Mouse (Mus musculus) MEL (cell line): ENCODE results near the gene Ly6g6c. TPM values are rescaled to one million over a fixed set of nuclear protein-coding genes. Genes with fewer than 3 reads are reported as not detected.
A peak's percentile ranks its signal among the peaks of the same experiment; 100 is the strongest.

ENCODE experiments used
- DNase-seq: peaks from one replicate; pipeline ENCODE4 v3.0.0; 2011; ENCODE audit warnings: low read depth, low spot score
- H3K27ac ChIP-seq: 2 replicates; pipeline ENCODE4 v1.5.1; 2012; ENCODE audit warnings: low read depth, mild to moderate bottlenecking, control low read depth, low read length, moderate library complexity; ENCODE audit not compliant: control insufficient read depth
- H3K27me3 ChIP-seq, 2 experiments: fragments of 150-350 bp in 1 of 2; sonication (generic) in 1 of 2; 2 replicates each; pipeline ENCODE4 v1.6.1; 2012; ENCODE audit warnings: low read length in 2 of 2, mild to moderate bottlenecking in 2 of 2, improper control_type of control experiment in 1 of 2, moderate library complexity in 1 of 2; ENCODE audit not compliant: insufficient read depth in 2 of 2, control insufficient read depth in 1 of 2
- H3K36me3 ChIP-seq, 2 experiments: 2 replicates each; pipeline ENCODE4 v1.6.1; 2012 to 2014; ENCODE audit warnings: low read length in 2 of 2, improper control_type of control experiment in 1 of 2, inconsistent platforms in 1 of 2, mild to moderate bottlenecking in 1 of 2; ENCODE audit not compliant: insufficient read depth in 2 of 2, control insufficient read depth in 1 of 2
- H3K4me1 ChIP-seq, 2 experiments: fragments of 150-350 bp in 1 of 2; sonication (generic) in 1 of 2; 2 replicates each; pipeline ENCODE4 v1.6.1; 2012; ENCODE audit warnings: low read length in 2 of 2, improper control_type of control experiment in 1 of 2, mild to moderate bottlenecking in 1 of 2; ENCODE audit not compliant: insufficient read depth in 2 of 2, control insufficient read depth in 1 of 2
- H3K4me3 ChIP-seq, 2 experiments: fragments of 150-350 bp in 1 of 2; sonication (generic) in 1 of 2; 2 replicates each; pipeline ENCODE4 v1.5.1; 2012; ENCODE audit warnings: low read depth in 2 of 2, low read length in 2 of 2, mild to moderate bottlenecking in 2 of 2, moderate library complexity in 2 of 2, control low read depth in 1 of 2, improper control_type of control experiment in 1 of 2; ENCODE audit not compliant: control insufficient read depth in 1 of 2, insufficient read depth in 1 of 2
- H3K79me2 ChIP-seq: 2 replicates; pipeline ENCODE4 v1.6.1; 2012; ENCODE audit warnings: mild to moderate bottlenecking, low read length, moderate library complexity; ENCODE audit not compliant: control insufficient read depth, poor library complexity, insufficient read depth
- H3K9ac ChIP-seq: 2 replicates; pipeline ENCODE4 v1.6.1; 2012; ENCODE audit warnings: low read depth, mild to moderate bottlenecking, control low read depth, low read length, moderate library complexity; ENCODE audit not compliant: control insufficient read depth, poor library complexity, severe bottlenecking
- H3K9me3 ChIP-seq: fragments of 150-350 bp; sonication (generic); replicated peaks from 2 replicates; pipeline ENCODE4 v1.6.1; 2012; ENCODE audit warnings: mild to moderate bottlenecking, low read length, improper control_type of control experiment, moderate library complexity; ENCODE audit not compliant: insufficient read depth
- BHLHE40 ChIP-seq: IDR thresholded peaks from 2 replicates; pipeline ENCODE4 v1.6.1; 2012; ENCODE audit warnings: low read depth, mild to moderate bottlenecking, inconsistent platforms, low read length, improper control_type of control experiment, borderline replicate concordance
- CHD1 ChIP-seq: IDR thresholded peaks from 2 replicates; pipeline ENCODE4 v1.6.1; 2012; ENCODE audit warnings: low read depth, mild to moderate bottlenecking, inconsistent platforms, low read length, improper control_type of control experiment
- CHD2 ChIP-seq: IDR thresholded peaks from 2 replicates; pipeline ENCODE4 v1.6.1; 2011; ENCODE audit warnings: low read length, improper control_type of control experiment
- CTCF ChIP-seq, 3 experiments: IDR thresholded peaks in 2 of 3; conservative IDR thresholded peaks in 1 of 3; 2 replicates each; pipeline ENCODE4 v1.5.1; 2011 to 2012; ENCODE audit warnings: low read length in 3 of 3, low read depth in 2 of 3, mild to moderate bottlenecking in 2 of 3, improper control_type of control experiment in 1 of 3, inconsistent platforms in 1 of 3, mixed read lengths in 1 of 3, moderate library complexity in 1 of 3; ENCODE audit not compliant: control insufficient read depth in 1 of 3, insufficient read depth in 1 of 3, poor library complexity in 1 of 3, severe bottlenecking in 1 of 3
- ELF1 ChIP-seq: IDR thresholded peaks from 2 replicates; pipeline ENCODE4 v1.6.1; 2014; ENCODE audit warnings: low read depth, mild to moderate bottlenecking, inconsistent platforms, low read length, improper control_type of control experiment, moderate library complexity
- EP300 ChIP-seq, 2 experiments: IDR thresholded peaks; 2 replicates each; pipeline ENCODE4 v1.6.1; 2011; ENCODE audit warnings: improper control_type of control experiment in 2 of 2, low read length in 2 of 2, low read depth in 1 of 2, mild to moderate bottlenecking in 1 of 2
- ETS1 ChIP-seq: IDR thresholded peaks from 2 replicates; pipeline ENCODE4 v1.6.1; 2012; ENCODE audit warnings: low read depth, mild to moderate bottlenecking, inconsistent platforms, low read length, improper control_type of control experiment, moderate library complexity
- GABPA ChIP-seq: IDR thresholded peaks from 2 replicates; pipeline ENCODE4 v1.6.1; 2012; ENCODE audit warnings: low read depth, mild to moderate bottlenecking, inconsistent platforms, low read length, improper control_type of control experiment, moderate library complexity
- GATA1 ChIP-seq: IDR thresholded peaks from 2 replicates; pipeline ENCODE4 v1.6.1; 2011; ENCODE audit warnings: low read depth, low read length, improper control_type of control experiment
- HCFC1 ChIP-seq: IDR thresholded peaks from 2 replicates; pipeline ENCODE4 v1.6.1; 2012; ENCODE audit warnings: low read depth, mild to moderate bottlenecking, inconsistent platforms, low read length, improper control_type of control experiment, moderate library complexity
- JUND ChIP-seq: IDR thresholded peaks from 2 replicates; pipeline ENCODE4 v1.6.1; 2011; ENCODE audit warnings: low read depth, mild to moderate bottlenecking, improper control_type of control experiment, low read length
- MAFK ChIP-seq: IDR thresholded peaks from 2 replicates; pipeline ENCODE4 v1.6.1; 2011; ENCODE audit warnings: low read depth, mild to moderate bottlenecking, low read length, improper control_type of control experiment, borderline replicate concordance
- MAX ChIP-seq: IDR thresholded peaks from 2 replicates; pipeline ENCODE4 v1.6.1; 2011; ENCODE audit warnings: low read length, improper control_type of control experiment
- MAZ ChIP-seq: IDR thresholded peaks from 2 replicates; pipeline ENCODE4 v1.6.1; 2012; ENCODE audit warnings: low read depth, mild to moderate bottlenecking, inconsistent platforms, low read length, improper control_type of control experiment
- MXI1 ChIP-seq: IDR thresholded peaks from 2 replicates; pipeline ENCODE4 v1.6.1; 2011; ENCODE audit warnings: mild to moderate bottlenecking, low read depth, low read length, improper control_type of control experiment
- MYB ChIP-seq: IDR thresholded peaks from 2 replicates; pipeline ENCODE4 v1.6.1; 2011; ENCODE audit warnings: mild to moderate bottlenecking, low read depth, low read length, improper control_type of control experiment
- MYC ChIP-seq: IDR thresholded peaks from 2 replicates; pipeline ENCODE4 v1.6.1; 2011; ENCODE audit warnings: low read depth, mild to moderate bottlenecking, low read length, improper control_type of control experiment, moderate library complexity
- NELFE ChIP-seq: IDR thresholded peaks from 2 replicates; pipeline ENCODE4 v1.6.1; 2011; ENCODE audit warnings: low read depth, low read length, improper control_type of control experiment
- POLR2A ChIP-seq, 2 experiments: IDR thresholded peaks; 2 replicates each; pipeline ENCODE4 v1.6.1; 2011 to 2012; ENCODE audit warnings: low read length in 2 of 2, mild to moderate bottlenecking in 2 of 2, control low read depth in 1 of 2, improper control_type of control experiment in 1 of 2, low read depth in 1 of 2, moderate library complexity in 1 of 2; ENCODE audit not compliant: control insufficient read depth in 1 of 2, insufficient read depth in 1 of 2, poor library complexity in 1 of 2
- RAD21 ChIP-seq: IDR thresholded peaks from 2 replicates; pipeline ENCODE4 v1.6.1; 2011; ENCODE audit warnings: mild to moderate bottlenecking, low read depth, low read length, improper control_type of control experiment
- RCOR1 ChIP-seq: IDR thresholded peaks from 2 replicates; pipeline ENCODE4 v1.6.1; 2012; ENCODE audit warnings: low read depth, mild to moderate bottlenecking, inconsistent platforms, low read length, improper control_type of control experiment
- SIN3A ChIP-seq: IDR thresholded peaks from 2 replicates; pipeline ENCODE4 v1.6.1; 2012; ENCODE audit warnings: low read length, improper control_type of control experiment, inconsistent platforms
- SMC3 ChIP-seq: IDR thresholded peaks from 2 replicates; pipeline ENCODE4 v1.6.1; 2011; ENCODE audit warnings: low read depth, low read length, improper control_type of control experiment
- TAL1 ChIP-seq: IDR thresholded peaks from 2 replicates; pipeline ENCODE4 v1.6.1; 2012; ENCODE audit warnings: mild to moderate bottlenecking, inconsistent platforms, low read length, moderate library complexity, mixed read lengths
- TCF12 ChIP-seq: IDR thresholded peaks from 2 replicates; pipeline ENCODE4 v1.6.1; 2014; ENCODE audit warnings: low read depth, mild to moderate bottlenecking, inconsistent platforms, low read length, improper control_type of control experiment, moderate library complexity
- UBTF ChIP-seq: IDR thresholded peaks from 2 replicates; pipeline ENCODE4 v1.6.1; 2012; ENCODE audit warnings: low read depth, mild to moderate bottlenecking, inconsistent platforms, low read length, improper control_type of control experiment, moderate library complexity, borderline replicate concordance; ENCODE audit not compliant: insufficient read depth
- USF2 ChIP-seq, 2 experiments: IDR thresholded peaks; 2 replicates each; pipeline ENCODE4 v1.6.1; 2011 to 2012; ENCODE audit warnings: improper control_type of control experiment in 2 of 2, low read length in 2 of 2, borderline replicate concordance in 1 of 2, inconsistent platforms in 1 of 2, low read depth in 1 of 2, mild to moderate bottlenecking in 1 of 2; ENCODE audit not compliant: insufficient read depth in 1 of 2
- ZC3H11A ChIP-seq: IDR thresholded peaks from 2 replicates; pipeline ENCODE4 v1.6.1; 2012; ENCODE audit warnings: low read depth, mild to moderate bottlenecking, inconsistent platforms, low read length, improper control_type of control experiment
- ZKSCAN1 ChIP-seq: IDR thresholded peaks from 2 replicates; pipeline ENCODE4 v1.6.1; 2012; ENCODE audit warnings: low read depth, mild to moderate bottlenecking, inconsistent platforms, low read length, improper control_type of control experiment, moderate library complexity
- ZMIZ1 ChIP-seq: IDR thresholded peaks from 2 replicates; pipeline ENCODE4 v1.6.1; 2012; ENCODE audit warnings: low read depth, mild to moderate bottlenecking, inconsistent platforms, low read length, improper control_type of control experiment, moderate library complexity
- ZNF384 ChIP-seq: IDR thresholded peaks from 2 replicates; pipeline ENCODE4 v1.6.1; 2012; ENCODE audit warnings: low read depth, mild to moderate bottlenecking, inconsistent platforms, low read length, improper control_type of control experiment
- polyA plus RNA-seq, 2 experiments: library from polyadenylated mRNA; stranded (reverse) in 1 of 2; unstranded in 1 of 2; fragments of >175 nt in 1 of 2; fragments of >200 nt in 1 of 2; gene quantifications; 2 replicates each; pipeline versions ENCODE4 v1.2.1 to v1.2.4; 2012; ENCODE audit warnings: low replicate concordance in 2 of 2, low read depth in 1 of 2; ENCODE audit not compliant: insufficient read length in 2 of 2, insufficient read depth in 1 of 2, missing spikeins in 1 of 2
- total RNA-seq: library from RNA; depleted of rRNA; stranded (reverse); fragments of 300-350 nt; gene quantifications from 2 replicates; pipeline ENCODE4 v1.2.3, GENCODE M21; 2012

Ly6g6c gene
- total and polyA plus RNA-seq, 3 experiments = 0.24 TPM; not detected in 2

DNA sequence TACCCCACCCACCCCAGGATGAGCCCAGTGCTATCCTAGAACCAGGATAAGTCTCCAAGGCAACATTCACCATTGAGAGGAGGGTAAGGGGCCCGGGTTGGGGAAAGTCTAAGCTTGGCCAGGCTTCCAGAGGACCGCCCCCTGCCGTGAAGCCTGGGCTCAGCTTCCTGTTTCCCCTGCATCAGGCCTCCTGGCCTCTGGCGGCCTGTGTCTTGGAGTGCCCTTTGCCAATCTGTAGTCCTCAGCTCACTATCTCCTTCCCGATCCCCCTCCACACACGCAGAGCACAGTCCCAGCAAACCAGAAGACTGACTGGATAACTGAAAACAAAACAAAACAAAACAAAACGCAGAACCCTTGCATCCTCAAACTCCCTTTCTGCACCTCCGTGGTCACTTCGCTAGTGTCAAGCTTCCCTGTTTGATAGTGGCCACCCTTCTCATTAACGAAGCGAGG, 15.6 kb upstream of the Ly6g6c start, which contains the start of gene Clic1 (continued):
- TF ChIP-seq SMC3 (no peak), ZC3H11A (no peak), RCOR1 (no peak), RAD21 (no peak; the same call in 1 of the 2 replicates), TCF12 (no peak), MYC (no peak), CTCF (IDR thresholded peaks at IDR 0.05 in 2 of 3, conservative IDR thresholded peaks at IDR 0.05 in 1 of 3; ENCODE audit: control insufficient read depth in 1 of 3, insufficient read depth in 1 of 3, low read depth in 2 of 3, low read length in 3 of 3, poor library complexity in 1 of 3, severe bottlenecking in 1 of 3) (0 out of 6 replicates have a peak, but pooled peaks of 1 of the 3 experiments have one; percentile 8), MAX (no peak), BHLHE40 (no peak), JUND (no peak), POLR2A (IDR thresholded peaks at IDR 0.05; ENCODE audit: control insufficient read depth in 1 of 2, insufficient read depth in 1 of 2, low read depth in 1 of 2, low read length in 2 of 2, poor library complexity in 1 of 2) (no peak), GATA1 (peak; percentile 44; the same call in 1 of the 2 replicates), CHD2 (no peak), ETS1 (peak; percentile 46), MXI1 (no peak), ELF1 (peak; percentile 56; the same call in 1 of the 2 replicates), CHD1 (no peak), TAL1 (no peak; the same call in 1 of the 2 replicates), GABPA (no peak), ZMIZ1 (peak; percentile 25; the same call in 1 of the 2 replicates), NELFE (no peak; the same call in 1 of the 2 replicates), SIN3A (no peak), ZNF384 (no peak), MYB (no peak)

GRCm38 (mm10) chr17:35050126-35050750, 14.9 kb upstream of the Ly6g6c start:
- peaks cover 3 to 34% of the 10 kb centered on the region in 2 experiments; a peak in 3 of 4 replicates for H3K4me1 ChIP-seq

More at GRCm38 (mm10) chr17:35050126-35050750, 14.9 kb upstream of the Ly6g6c start:
- Histone ChIP-seq H3K9ac (peak overlapping the region; percentile 90), H3K9me3 (no peaks in the 10 kb centered on the region), H3K36me3 (peaks cover 4 to 28% of the 10 kb centered on the region in 2 experiments)
- TF ChIP-seq ZKSCAN1 = no peak
- 0 out of 4 replicates have a peak, but pooled peaks of 1 of the 2 experiments have one; percentile 3 for TF ChIP-seq EP300 (IDR thresholded peaks at IDR 0.05; ENCODE audit: low read depth in 1 of 2, low read length in 2 of 2)
- TF ChIP-seq NELFE = peak; percentile 57
- peak; percentile 60 to 69; a peak in 2 of 4 replicates for TF ChIP-seq POLR2A (IDR thresholded peaks at IDR 0.05; ENCODE audit: control insufficient read depth in 1 of 2, insufficient read depth in 1 of 2, low read depth in 1 of 2, low read length in 2 of 2, poor library complexity in 1 of 2)
- no peak for TF ChIP-seq MAFK
- TF ChIP-seq ELF1 = peak; percentile 84
- TF ChIP-seq HCFC1 = peak; percentile 51; the same call in 1 of the 2 replicates
- TF ChIP-seq USF2 (IDR thresholded peaks at IDR 0.05; ENCODE audit: borderline replicate concordance in 1 of 2, insufficient read depth in 1 of 2, low read depth in 1 of 2, low read length in 2 of 2) = no peak
- TF ChIP-seq SIN3A = peak; percentile 19
- peak; percentile 66 for TF ChIP-seq MAZ
- peak; percentile 17; the same call in 1 of the 2 replicates for TF ChIP-seq ETS1
- TF ChIP-seq ZMIZ1 = 0 out of 2 replicates have a peak, but pooled peaks have one; percentile 15
- 0 out of 2 replicates have a peak, but pooled peaks have one; percentile 47 for TF ChIP-seq UBTF
- no peak for TF ChIP-seq SMC3
- TF ChIP-seq, all 39 proteins: peak for 10
- Histone ChIP-seq H3K27ac (peak overlapping the region; percentile 97), H3K4me3 (peak overlapping the region; percentile 76 to 87), H3K79me2 (peaks cover 42% of the 10 kb centered on the region), H3K27me3 (no peaks in the 10 kb centered on the region)
- DNase-seq = peak; percentile 87
